Mouse (Mus musculus) cerebellum, adult 2 months (tissue): Measurements from ENCODE around the gene Snd1. TPM values are rescaled to one million over a fixed set of nuclear protein-coding genes. Genes with fewer than 3 reads are reported as not detected.
A peak's percentile ranks its signal among the peaks of the same experiment; 100 is the strongest.

ENCODE experiments used
- DNase-seq, 2 experiments: peaks; one replicate each; pipeline ENCODE4 v3.0.0; 2021
- H3K27ac ChIP-seq: fragments of 200-500 bp; 2 replicates; pipeline ENCODE4 v1.5.1; 2012; ENCODE audit warnings: low read length, control low read depth, inconsistent platforms; ENCODE audit not compliant: insufficient read depth
- H3K27me3 ChIP-seq: fragments of 200-500 bp; 2 replicates; pipeline ENCODE4 v1.6.1; 2012; ENCODE audit warnings: inconsistent platforms, mild to moderate bottlenecking, low read length, moderate library complexity; ENCODE audit not compliant: control insufficient read depth, insufficient read depth
- H3K4me1 ChIP-seq: fragments of 200-500 bp; 2 replicates; pipeline ENCODE4 v1.6.1; 2011; ENCODE audit warnings: low read length; ENCODE audit not compliant: control insufficient read depth, insufficient read depth
- H3K4me3 ChIP-seq: fragments of 200-500 bp; replicated peaks from 2 replicates; pipeline ENCODE3; 2011; ENCODE audit warnings: mild to moderate bottlenecking, low read depth, low read length, control low read depth; ENCODE audit not compliant: insufficient read depth
- CTCF ChIP-seq: fragments of 200-500 bp; IDR thresholded peaks from 2 replicates; pipeline ENCODE4 v1.5.1; 2011; ENCODE audit warnings: low read depth, mild to moderate bottlenecking, control low read depth, low read length, moderate library complexity, borderline replicate concordance; ENCODE audit not compliant: insufficient read depth
- POLR2A ChIP-seq: fragments of 200-500 bp; IDR thresholded peaks from 2 replicates; pipeline ENCODE4 v1.6.1; 2011; ENCODE audit warnings: low read length, control low read depth, borderline replicate concordance; ENCODE audit not compliant: insufficient read depth
- WGBS: fragments of 180-500 bp; shearing (Covaris S2); methylation state at CpG from one replicate; pipeline ENCODE4 v1.1.7; 2018; 5-methylcytosine and 5-hydroxymethylcytosine counted together
- polyA plus RNA-seq: library from polyadenylated mRNA; depleted of rRNA; stranded (reverse); fragments of >200 nt; gene quantifications from 2 replicates; pipeline ENCODE4 v1.2.3, GENCODE M21; 2012

Gene Snd1
- polyA plus RNA-seq, 1 experiment: 57.0 TPM

DNA sequence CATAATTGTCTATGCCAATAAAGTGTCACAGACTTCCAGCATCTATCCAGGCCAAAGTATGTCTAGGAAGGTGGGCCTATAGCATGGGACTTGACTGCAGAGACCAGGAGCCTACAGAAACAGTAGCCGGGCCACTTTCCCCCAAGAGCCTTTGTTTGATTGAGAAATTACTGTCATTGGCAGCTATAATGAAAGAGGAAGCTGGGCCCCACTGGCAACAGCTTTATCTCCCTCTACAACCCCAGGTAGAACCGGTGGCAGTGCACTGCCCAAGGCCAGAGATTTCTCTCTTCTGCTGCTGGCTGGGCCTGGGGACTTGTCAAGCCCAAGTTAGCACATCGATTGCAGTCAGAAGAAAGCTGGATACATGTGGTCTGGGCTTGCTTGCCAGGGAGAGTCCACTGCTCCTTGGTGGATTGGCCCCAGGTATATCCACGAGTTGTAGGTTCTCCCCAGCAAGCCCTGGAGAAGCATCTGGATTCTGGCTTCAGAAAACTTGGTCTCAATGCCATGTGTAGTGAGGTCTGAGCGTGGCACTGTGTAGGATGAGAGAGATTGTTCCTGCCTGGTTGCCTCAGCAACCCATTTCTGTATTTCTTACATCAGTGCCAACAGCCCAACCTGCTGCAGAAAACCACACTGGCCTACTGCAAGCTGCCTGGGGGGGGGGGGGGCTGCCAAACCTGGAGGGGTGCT is 396.9 kb downstream of the Snd1 start:
- DNase-seq: no peak
- Histone ChIP-seq H3K4me1 (peaks cover 15% of the 10 kb centered on the region), H3K27ac (0 out of 2 replicates have a peak overlapping the region, but pooled peaks have one; percentile 32), H3K27me3 (no peaks in the 10 kb centered on the region), H3K4me3 (no peak overlapping the region)
- 68% methylated on average over 5 of the region's 5 CpGs for WGBS
- TF ChIP-seq POLR2A: no peak
- TF ChIP-seq CTCF: no peak

DNA sequence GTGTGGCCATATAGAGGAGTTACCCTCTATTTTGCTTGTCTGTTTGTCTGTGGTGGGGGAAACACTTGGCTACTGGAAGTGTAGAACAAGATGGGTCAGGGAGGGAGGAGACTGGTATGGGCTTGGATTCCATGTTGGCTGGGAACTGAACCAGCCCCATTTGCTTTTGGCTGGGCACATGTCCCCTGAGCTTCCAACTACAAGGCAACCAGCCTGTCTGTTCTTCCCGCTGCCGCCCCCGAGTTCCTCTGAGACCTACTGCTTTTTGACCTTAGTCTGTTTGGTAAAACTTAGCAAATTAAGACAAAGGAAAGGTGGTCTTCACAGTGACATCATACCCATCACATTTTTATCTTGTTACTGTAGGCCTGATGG is 397.5 kb downstream of the Snd1 start:
- Histone ChIP-seq H3K27ac (no peak overlapping the region), H3K27me3 (no peaks in the 10 kb centered on the region), H3K4me3 (no peak overlapping the region), H3K4me1 (peaks cover 15% of the 10 kb centered on the region)
- DNase-seq: no peak
- no peak for TF ChIP-seq CTCF
- TF ChIP-seq POLR2A: no peak
- 41% methylated on average over 3 of the region's 3 CpGs for WGBS

DNA sequence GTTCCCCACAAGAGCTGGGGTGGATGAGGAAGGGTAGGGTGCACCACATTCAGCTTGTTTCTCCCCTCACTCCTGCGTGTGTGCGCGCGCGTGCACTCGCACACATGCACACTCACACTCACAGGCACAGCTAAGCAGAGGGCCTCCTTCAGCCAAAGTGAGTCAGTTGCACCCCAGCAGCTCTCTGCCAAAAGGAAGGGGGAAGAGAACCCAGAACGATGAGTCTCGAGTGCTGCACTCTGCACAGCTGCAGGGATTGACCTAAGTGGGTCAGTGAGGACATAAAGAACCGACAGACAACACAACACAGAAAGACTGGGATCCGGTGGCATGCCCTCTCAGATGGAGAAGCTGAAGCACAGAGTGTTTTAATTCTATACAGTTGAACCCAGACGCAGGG is 399.1 kb downstream of the Snd1 start:
- no peak for TF ChIP-seq POLR2A
- TF ChIP-seq CTCF: no peak
- DNase-seq: no peak
- no peak overlapping the region for H3K4me3 ChIP-seq
- no peak overlapping the region for H3K27ac ChIP-seq
- 89% methylated on average over 11 of the region's 11 CpGs for WGBS
- peaks cover 22% of the 10 kb centered on the region for H3K4me1 ChIP-seq
- H3K27me3 ChIP-seq: no peaks in the 10 kb centered on the region

DNA sequence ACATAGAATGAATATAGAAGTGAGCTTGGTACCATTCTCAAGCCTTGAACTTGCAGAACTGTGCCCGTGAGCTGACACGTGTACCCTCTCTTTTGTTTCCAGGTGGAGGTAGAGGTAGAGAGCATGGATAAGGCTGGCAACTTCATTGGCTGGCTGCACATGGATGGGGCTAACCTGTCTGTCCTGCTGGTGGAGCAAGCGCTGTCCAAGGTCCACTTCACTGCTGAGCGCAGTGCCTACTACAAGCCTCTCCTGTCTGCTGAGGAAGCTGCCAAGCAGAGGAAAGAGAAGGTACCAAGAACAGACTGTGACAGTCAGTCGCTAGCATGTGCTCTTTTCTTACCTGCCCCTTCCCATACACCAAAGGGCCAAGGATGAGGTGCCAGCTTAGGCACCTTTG is 399.8 kb downstream of the Snd1 start:
- no peak for DNase-seq
- H3K27ac ChIP-seq: no peak overlapping the region
- H3K27me3 ChIP-seq: no peaks in the 10 kb centered on the region
- no peak overlapping the region for H3K4me3 ChIP-seq
- peaks cover 26% of the 10 kb centered on the region for H3K4me1 ChIP-seq
- no peak for TF ChIP-seq POLR2A
- no peak for TF ChIP-seq CTCF
- 79% methylated on average over 5 of the region's 5 CpGs for WGBS

DNA sequence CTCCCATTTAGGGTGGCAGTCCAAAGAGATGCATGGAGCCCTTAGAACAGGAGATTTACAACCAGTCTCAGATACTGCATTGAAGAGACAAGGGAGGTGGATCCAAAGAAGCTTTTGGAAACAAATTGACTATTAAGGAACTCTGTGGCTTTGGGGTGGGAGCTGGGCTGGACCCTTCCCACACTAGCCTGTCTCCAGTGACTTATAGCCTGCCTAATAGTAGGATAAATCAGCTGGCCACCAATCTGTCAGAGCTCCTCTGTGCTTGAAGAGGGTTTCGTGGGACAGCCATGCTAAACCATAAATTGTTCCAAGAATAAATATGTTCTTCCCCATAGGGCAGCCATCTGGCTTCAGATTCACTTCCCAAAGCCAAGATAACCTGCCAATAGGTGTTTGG is 400.4 kb downstream of the Snd1 start:
- WGBS: 50% methylated on average over 1 of the region's 1 CpGs
- Histone ChIP-seq H3K4me3 (no peak overlapping the region), H3K27me3 (no peaks in the 10 kb centered on the region), H3K27ac (no peak overlapping the region), H3K4me1 (peaks cover 26% of the 10 kb centered on the region)
- TF ChIP-seq POLR2A (no peak), CTCF (no peak)
- no peak for DNase-seq

DNA sequence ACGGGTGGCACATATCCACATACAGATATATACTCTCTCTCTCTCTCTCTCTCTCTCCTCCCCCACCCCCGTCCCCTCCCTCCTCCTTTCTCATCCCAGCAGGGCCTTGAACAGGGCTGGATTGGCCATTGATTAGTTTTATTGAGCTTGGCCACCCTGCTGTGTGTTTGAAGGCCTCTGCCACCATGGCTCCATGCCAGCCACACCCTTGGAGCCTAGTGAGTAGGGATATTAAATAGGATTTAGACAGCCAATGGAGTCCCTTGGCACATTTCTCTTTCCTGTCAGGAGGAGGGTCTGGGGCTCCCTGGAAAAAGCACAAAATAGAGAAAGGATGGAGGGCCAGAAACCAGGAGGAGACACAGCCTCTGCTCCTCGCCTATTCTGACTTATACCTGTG is 401.6 kb downstream of the Snd1 start:
- no peak overlapping the region for H3K4me3 ChIP-seq
- peaks cover 26% of the 10 kb centered on the region for H3K4me1 ChIP-seq
- DNase-seq: no peak
- no peak overlapping the region for H3K27ac ChIP-seq
- WGBS: 60% methylated on average over 3 of the region's 3 CpGs
- TF ChIP-seq POLR2A: no peak
- no peak for TF ChIP-seq CTCF
- no peaks in the 10 kb centered on the region for H3K27me3 ChIP-seq

DNA sequence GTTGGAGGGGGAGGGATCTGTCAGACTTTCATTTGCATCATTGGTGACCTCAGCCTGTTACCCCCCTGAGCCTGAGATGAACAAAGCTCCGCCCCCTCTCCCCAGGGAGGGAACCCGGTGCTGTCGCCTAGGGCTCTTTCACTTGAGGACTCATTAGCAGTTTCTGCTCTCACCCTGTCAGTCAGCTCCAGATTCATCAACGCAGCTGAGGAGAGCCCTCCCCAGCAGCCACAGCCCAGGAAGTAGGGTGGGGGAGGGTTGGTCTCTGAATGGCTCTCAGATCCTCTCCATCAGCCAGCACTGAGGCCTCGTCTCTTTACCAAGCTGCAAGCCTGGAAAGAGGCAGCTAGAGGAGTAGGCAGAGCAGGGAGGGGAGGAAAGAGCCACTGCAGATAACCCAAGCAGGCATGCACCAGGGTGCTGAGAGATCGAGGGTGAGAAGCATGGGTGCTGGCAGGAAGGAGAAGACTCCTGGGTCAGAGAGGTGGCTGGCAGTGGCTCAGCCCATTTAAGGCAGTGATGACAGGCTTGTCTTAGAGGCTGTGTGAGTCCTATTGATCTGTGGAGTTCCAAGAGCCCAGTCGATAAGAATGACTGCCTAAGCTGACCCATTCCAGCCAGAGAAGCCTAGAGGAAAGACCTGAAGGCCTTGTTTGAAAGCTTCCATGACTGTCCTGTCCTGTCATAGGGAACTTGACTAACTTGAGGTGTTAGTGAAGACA is 403.2 kb downstream of the Snd1 start:
- DNase-seq: peak in 1 of 2 experiments; percentile 39
- 63% methylated on average over 7 of the region's 7 CpGs for WGBS
- H3K27ac ChIP-seq: no peak overlapping the region
- H3K27me3 ChIP-seq: no peaks in the 10 kb centered on the region
- TF ChIP-seq POLR2A: no peak
- no peak for TF ChIP-seq CTCF
- H3K4me1 ChIP-seq: peaks cover 18% of the 10 kb centered on the region
- no peak overlapping the region for H3K4me3 ChIP-seq

DNA sequence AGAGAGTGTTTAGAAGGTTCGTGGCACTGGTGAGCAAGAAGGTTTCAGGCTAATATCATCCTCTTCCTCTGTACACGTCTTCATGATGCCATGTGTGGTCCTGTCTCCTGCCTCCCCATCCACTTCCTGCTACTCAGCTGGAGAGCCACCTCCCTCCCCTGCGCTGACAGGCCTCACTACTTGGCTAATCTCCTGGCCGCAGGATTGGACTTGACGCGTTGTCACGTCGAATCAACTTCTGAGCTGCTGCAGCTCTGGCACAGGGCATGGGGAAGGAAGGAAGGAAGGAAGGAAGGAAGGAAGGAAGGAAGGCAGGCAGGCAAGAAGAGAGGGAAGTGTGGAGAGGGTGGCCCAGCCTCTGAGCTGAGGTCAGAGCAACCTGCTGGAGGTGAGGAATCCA is 404.4 kb downstream of the Snd1 start:
- H3K27me3 ChIP-seq: no peaks in the 10 kb centered on the region
- peaks cover 18% of the 10 kb centered on the region for H3K4me1 ChIP-seq
- H3K4me3 ChIP-seq: no peak overlapping the region
- peak in 1 of 2 experiments; percentile 40 for DNase-seq
- no peak for TF ChIP-seq POLR2A
- TF ChIP-seq CTCF: no peak
- no peak overlapping the region for H3K27ac ChIP-seq
- WGBS: 53% methylated on average over 8 of the region's 8 CpGs
